Comparison of ENCODE assay signal across 15 mouse cellular contexts in the genomic region with DNA sequence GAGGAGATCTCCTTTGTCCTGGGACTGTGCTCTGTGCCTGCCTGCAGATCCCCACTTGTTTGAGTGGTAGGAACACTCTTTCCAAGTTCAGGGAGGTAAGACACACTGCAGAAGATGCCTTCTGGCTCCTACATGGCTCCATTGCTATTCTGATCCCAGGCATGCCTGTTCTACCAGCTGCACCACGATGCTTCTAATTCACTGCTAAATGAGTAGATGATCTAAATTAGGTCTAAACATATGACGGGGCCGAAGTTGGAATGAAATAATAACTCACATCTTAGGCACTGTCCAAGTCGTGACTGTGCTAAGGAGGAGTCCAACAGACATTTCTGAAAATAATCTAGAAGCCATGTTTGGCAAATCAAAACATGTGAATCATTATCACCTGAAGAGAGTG.
"Had no signal": no experiment of that assay in that cellular context is flagged by ENCODE, and none has a peak within 500 bp of the region (broad histone marks: within the 10 kb centered on the region; RNA-seq: fewer than 3 reads in every experiment).

No protein-coding gene starts in this region.

- ATAC-seq: intestine, embryonic 16.5 days; liver, embryonic 12.5 days had no signal

- H3K9me3 ChIP-seq: kidney, embryonic 15.5 days; limb, embryonic 15.5 days; liver, embryonic 12.5 days; midbrain, embryonic 10.5 days; neural tube, embryonic 15.5 days; stomach, embryonic 15.5 days had no signal

- H3K4me1 ChIP-seq: kidney, embryonic 15.5 days; limb, embryonic 15.5 days; neural tube, embryonic 15.5 days; stomach, embryonic 15.5 days had no signal

- H3K4me2 ChIP-seq: kidney, embryonic 15.5 days; limb, embryonic 15.5 days; liver, embryonic 12.5 days; lung, embryonic 14.5 days; neural tube, embryonic 15.5 days; stomach, embryonic 15.5 days had no signal

- H3K36me3 ChIP-seq: limb, embryonic 15.5 days; liver, embryonic 12.5 days; midbrain, embryonic 10.5 days; neural tube, embryonic 15.5 days; stomach, embryonic 15.5 days had no signal

- H3K27ac ChIP-seq: kidney, embryonic 15.5 days; limb, embryonic 15.5 days; liver, embryonic 12.5 days; midbrain, embryonic 10.5 days; neural tube, embryonic 15.5 days; stomach, embryonic 15.5 days had no signal

- H3K9ac ChIP-seq: kidney, embryonic 15.5 days; limb, embryonic 15.5 days; liver, embryonic 12.5 days; lung, embryonic 14.5 days; neural tube, embryonic 15.5 days; stomach, embryonic 15.5 days had no signal

- DNase-seq: kidney, adult 2 months; kidney, postnatal 14 days; lung, embryonic 14.5 days; lung, postnatal 10 days; lung, postnatal 4 days; midbrain, embryonic 14.5 days; thymus, postnatal 36 days had no signal

- H3K27me3 ChIP-seq: kidney, embryonic 15.5 days; limb, embryonic 15.5 days; liver, embryonic 12.5 days; neural tube, embryonic 15.5 days; stomach, embryonic 15.5 days had no signal

- H3K4me3 ChIP-seq: kidney, embryonic 15.5 days; limb, embryonic 15.5 days; liver, embryonic 12.5 days; midbrain, embryonic 10.5 days; myocyte; neural tube, embryonic 15.5 days; stomach, embryonic 15.5 days had no signal
